Mouse (Mus musculus) limb, embryonic 13.5 days (tissue): ENCODE data around the gene Lrp11. TPM values are rescaled to one million over a fixed set of nuclear protein-coding genes. Genes with fewer than 3 reads are reported as not detected.

Experiments
- ATAC-seq: fragments of 200-750 bp; cut with Nextera tagmentation; 2 replicates; pipeline ENCODE4 v1.8.0; 2017; ENCODE audit warnings: low read depth, moderate number of reproducible peaks, moderate TSS enrichment; ENCODE audit not compliant: low FRiP score
- H3K27ac ChIP-seq: fragments of 300-500 bp; sonication (generic); 2 replicates; pipeline ENCODE4 v1.5.1; 2015; ENCODE audit warnings: inconsistent platforms, mild to moderate bottlenecking, moderate library complexity
- H3K27me3 ChIP-seq: fragments of 300-500 bp; sonication (generic); 2 replicates; pipeline ENCODE4 v1.6.1; 2015; ENCODE audit warnings: mild to moderate bottlenecking, inconsistent platforms
- H3K36me3 ChIP-seq: fragments of 300-500 bp; sonication (generic); 2 replicates; pipeline ENCODE4 v1.6.1; 2015; ENCODE audit warnings: inconsistent platforms, mild to moderate bottlenecking, moderate library complexity
- H3K4me1 ChIP-seq: fragments of 300-500 bp; sonication (generic); 2 replicates; pipeline ENCODE4 v1.6.1; 2015; ENCODE audit warnings: inconsistent platforms
- H3K4me2 ChIP-seq: fragments of 300-500 bp; sonication (generic); replicated peaks from 2 replicates; pipeline ENCODE4 v1.6.1; 2015; ENCODE audit warnings: inconsistent platforms, mild to moderate bottlenecking, moderate library complexity
- H3K4me3 ChIP-seq: fragments of 300-500 bp; sonication (generic); 2 replicates; pipeline ENCODE4 v1.5.1; 2015; ENCODE audit warnings: moderate library complexity, mild to moderate bottlenecking, inconsistent platforms
- H3K9ac ChIP-seq: fragments of 300-500 bp; sonication (generic); 2 replicates; pipeline ENCODE4 v1.6.1; 2015; ENCODE audit warnings: mild to moderate bottlenecking, inconsistent platforms
- H3K9me3 ChIP-seq: fragments of 300-500 bp; sonication (generic); 2 replicates; pipeline ENCODE4 v1.6.1; 2016; ENCODE audit warnings: inconsistent platforms
- WGBS: fragments of 180-500 bp; shearing (Covaris S2); methylation state at CpG from one replicate; pipeline ENCODE4 v1.1.7; 2015; 5-methylcytosine and 5-hydroxymethylcytosine counted together
- polyA plus RNA-seq: library from polyadenylated mRNA; unstranded; fragments of >200 nt; fragmentation: Nextera tagmentation; extraction: Ambion mirVana; gene quantifications from 2 replicates; pipeline ENCODE4 v1.2.1, GENCODE M21; 2015

Gene Lrp11
- polyA plus RNA-seq, 1 experiment from 2014 or later: 1.3 TPM

- no peak overlapping the region for H3K4me2 ChIP-seq
- no peak overlapping the region for H3K4me3 ChIP-seq
- H3K36me3 ChIP-seq: peaks cover 78% of the 10 kb centered on the region
- H3K27me3 ChIP-seq: no peaks in the 10 kb centered on the region
- H3K9ac ChIP-seq: no peak overlapping the region
- H3K4me1 ChIP-seq: 0 out of 2 replicates have a peak, but pooled peaks cover 5% of the 10 kb centered on the region
- no peak for ATAC-seq
- 70% methylated on average over 1 of the region's 1 CpGs for WGBS
- no peak overlapping the region for H3K27ac ChIP-seq
- no peaks in the 10 kb centered on the region for H3K9me3 ChIP-seq
Observed at GRCm38 (mm10) chr10:7673673-7674072, 84.1 kb downstream of the Lrp11 start.

Other genes with a start within 250 kb of the Lrp11 start
- 1.1 and 1.3 TPM in 2 replicates for gene Ulbp1, start 116.2 kb upstream of the Lrp11 start, polyA plus RNA-seq
- 61.0 and 67.0 TPM in 2 replicates for gene Nup43, start 77.7 kb downstream of the Lrp11 start, polyA plus RNA-seq
- 125 and 132 TPM in 2 replicates for gene Pcmt1, start 91.3 kb downstream of the Lrp11 start, polyA plus RNA-seq
- 7.3 and 7.6 TPM in 2 replicates for gene Lats1, start 91.4 kb downstream of the Lrp11 start, polyA plus RNA-seq
- 59.9 and 62.3 TPM in 2 replicates for gene Katna1, start 136.2 kb downstream of the Lrp11 start, polyA plus RNA-seq
- gene Ginm1, start 203.0 kb downstream of the Lrp11 start, polyA plus RNA-seq: 84.4 and 88.7 TPM in 2 replicates
- gene Ppil4, start 203.1 kb downstream of the Lrp11 start, polyA plus RNA-seq: 42.7 and 47.2 TPM in 2 replicates
- gene Zc3h12d, start 242.7 kb downstream of the Lrp11 start, polyA plus RNA-seq: 0.41 TPM in 2 replicates